Mouse (Mus musculus): Measurements from ENCODE around the gene Atmin.
A peak's percentile ranks its signal among the peaks of the same experiment; 100 is the strongest.

Gene Atmin

DNA sequence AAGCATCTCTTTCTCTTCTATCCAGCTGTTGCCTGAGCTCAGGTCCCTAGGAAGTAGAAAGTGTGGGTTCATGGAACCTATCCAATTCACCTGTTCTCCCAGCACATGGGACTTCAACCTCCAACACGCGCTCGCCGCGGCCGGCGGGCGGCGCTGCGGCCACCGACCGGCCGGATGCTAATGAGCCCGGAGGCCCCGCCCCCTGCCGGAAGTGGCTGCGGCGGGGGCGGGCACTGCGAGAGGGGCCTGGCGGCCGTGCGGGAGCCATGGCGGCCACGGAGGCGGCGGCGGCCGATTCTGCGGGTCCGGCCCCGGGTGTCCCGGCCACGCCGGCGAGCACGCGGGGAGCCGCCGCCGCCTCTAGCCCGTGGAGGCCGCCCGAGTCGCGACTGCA, at the start of gene Atmin:
Atmin (plus strand) TSS at position 233 of the 394 bp plus-strand sequence.
- DNase-seq (ENCODE audit: extremely low read depth, insufficient read length, low spot score) = peak; percentile 87

DNA sequence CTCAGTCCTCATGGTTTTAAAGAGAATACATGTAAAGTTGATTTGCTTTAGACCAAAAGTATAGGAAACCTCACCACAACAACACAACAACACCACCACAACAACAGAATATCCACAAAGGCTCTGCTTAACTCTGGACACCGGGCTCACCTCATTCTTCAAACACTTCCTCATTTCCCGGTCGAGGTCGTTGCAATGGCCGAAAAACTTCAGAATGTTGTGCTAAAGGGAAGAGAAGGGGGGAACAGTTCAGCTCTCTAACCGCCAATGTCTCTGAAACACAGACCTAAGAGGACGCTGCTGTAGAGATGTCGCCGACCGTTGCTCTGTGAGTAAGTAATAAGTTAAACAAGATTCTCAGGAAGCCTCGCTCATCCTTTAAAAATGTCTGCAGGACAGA, 49.3 kb upstream of the Atmin start:
- no peak for DNase-seq (ENCODE audit: extremely low read depth, insufficient read length, low spot score)

DNA sequence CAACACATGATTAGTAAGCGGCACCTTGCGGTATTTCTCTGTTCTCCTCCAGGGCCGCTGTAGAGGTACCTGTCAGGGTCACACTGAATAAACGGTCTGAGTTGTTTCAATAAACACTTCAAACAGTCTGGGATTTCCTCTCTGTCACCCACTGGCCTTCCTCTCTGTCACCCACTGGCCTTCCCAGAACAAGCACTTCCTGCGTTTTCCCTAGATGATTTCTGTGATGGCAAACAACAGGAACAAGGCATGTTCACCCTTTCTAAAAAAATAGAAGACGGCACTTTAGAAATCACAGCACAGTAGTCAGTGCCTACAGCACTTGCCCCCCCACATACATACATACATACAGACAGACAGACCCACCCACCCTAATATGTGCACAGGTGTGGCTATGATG, 47.7 kb upstream of the Atmin start:
- DNase-seq (ENCODE audit: extremely low read depth, insufficient read length, low spot score) = no peak

DNA sequence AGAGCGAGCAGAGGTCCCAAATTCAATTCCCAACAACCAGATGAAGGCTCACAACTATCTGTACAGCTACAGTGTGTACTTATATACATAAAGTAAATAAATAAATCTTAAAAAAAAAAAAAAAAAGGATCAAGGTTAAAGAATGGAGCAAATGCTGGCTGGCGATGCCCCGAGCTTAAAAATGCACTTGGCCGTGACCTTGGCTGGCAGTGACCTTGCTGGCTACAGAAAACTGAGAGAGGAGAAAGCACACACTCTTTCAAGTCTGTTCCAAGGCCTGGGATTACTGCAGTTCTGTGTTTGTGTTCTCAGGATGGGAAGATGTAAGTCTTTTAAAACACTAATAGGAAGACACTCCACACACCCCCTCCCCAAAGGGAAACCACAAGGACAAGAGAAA, 38.5 kb upstream of the Atmin start:
- no peak for DNase-seq (ENCODE audit: extremely low read depth, insufficient read length, low spot score)

DNA sequence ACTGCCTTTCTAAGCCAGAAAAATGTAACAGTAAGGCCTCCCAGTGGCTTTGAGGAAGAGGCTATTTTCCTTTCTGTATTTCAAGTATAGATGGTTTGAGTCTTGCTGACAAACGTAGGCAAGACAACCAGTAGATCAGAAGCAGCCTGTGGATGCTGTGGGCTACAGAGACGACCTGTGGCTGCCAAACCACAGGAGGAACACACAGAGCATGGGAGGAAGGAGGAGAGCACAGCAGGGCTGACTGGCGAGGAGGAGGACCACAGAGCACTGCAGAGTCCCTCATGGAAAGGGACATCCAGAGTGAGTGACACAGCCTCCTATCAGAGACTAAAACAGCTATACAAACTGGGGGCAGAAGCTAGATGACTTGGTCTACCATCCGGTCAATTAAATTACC, 37.9 kb upstream of the Atmin start:
- DNase-seq (ENCODE audit: extremely low read depth, insufficient read length, low spot score) = peak; percentile 57

DNA sequence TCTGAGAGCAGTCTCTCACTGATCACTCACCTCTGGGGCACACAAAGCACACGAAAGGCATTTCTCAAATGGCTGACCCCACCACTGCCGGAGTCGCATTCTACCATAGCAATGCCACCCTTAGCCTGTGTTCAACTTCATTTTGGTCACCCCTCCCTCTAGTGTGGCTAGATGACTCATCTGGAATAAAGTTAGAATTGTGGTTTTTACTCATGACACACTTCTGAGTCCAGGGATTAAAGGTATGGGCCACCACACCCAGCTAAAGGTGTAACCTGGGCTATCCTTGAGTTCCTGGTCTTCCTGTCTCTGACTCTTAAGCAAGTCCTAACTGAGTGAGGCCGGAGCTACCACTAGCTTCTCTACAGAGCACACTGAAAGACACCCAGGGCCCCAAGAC, 37.4 kb upstream of the Atmin start:
- peak; percentile 67 for DNase-seq (ENCODE audit: extremely low read depth, insufficient read length, low spot score)

DNA sequence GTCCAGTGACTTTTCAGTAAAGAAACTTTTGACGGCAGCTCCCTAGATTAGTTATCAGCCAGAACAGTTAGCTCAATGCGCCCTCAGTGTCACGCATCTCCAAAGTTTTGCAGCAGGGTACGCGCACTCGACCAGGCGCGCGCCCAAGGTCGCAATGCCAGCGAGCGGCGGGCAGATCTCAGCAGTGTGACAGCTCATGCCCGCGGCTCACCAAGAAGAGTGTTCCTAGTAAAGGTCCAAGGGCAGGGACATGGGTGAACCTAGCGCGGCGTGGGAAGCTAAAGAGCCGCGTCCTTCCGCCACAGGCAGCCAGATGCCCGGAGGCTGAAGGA, 22.2 kb upstream of the Atmin start:
- DNase-seq (ENCODE audit: extremely low read depth, insufficient read length, low spot score) = no peak

DNA sequence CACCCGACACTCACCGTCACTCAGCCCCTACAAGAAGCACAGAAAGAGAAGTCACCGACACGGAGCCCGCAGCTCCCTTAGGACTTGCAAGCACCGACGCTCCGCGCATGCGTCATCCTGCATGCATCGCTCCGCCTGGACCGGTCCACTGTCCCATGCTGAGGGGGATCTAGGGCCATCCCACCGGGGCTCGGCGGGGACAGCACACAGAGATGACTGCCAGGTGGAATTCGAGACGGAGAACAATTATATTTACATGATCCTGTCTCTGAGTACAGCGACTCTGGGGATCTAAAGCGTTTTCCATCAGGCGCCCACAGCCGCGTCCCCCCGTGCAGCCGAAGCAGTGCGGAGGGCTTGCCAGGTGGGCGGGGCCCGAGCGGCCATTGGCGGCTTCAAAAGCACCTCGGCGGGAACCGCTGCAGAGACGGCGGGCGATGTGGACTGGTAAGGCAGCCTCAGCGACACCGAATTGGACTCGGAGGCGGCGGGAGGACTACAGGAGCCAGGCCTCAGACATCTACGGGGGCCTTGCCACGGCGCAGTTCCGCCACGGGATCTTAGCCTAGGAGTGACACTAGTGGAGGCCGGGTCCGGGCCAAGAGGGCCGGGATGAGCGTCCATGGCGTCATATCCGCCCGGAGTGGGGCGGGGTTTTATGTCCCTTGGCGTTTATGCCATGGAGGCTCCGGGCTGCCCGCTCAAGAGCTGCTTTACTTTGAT, 21.7 kb upstream of the Atmin start, which contains the start of the genes Cmc2 and Cenpn:
Cmc2 (minus strand) TSS at position 119 of the 723 bp plus-strand sequence.
Cenpn (plus strand) TSS at position 394 of the 723 bp plus-strand sequence.
- peak; percentile 96 for DNase-seq (ENCODE audit: extremely low read depth, insufficient read length, low spot score)

DNA sequence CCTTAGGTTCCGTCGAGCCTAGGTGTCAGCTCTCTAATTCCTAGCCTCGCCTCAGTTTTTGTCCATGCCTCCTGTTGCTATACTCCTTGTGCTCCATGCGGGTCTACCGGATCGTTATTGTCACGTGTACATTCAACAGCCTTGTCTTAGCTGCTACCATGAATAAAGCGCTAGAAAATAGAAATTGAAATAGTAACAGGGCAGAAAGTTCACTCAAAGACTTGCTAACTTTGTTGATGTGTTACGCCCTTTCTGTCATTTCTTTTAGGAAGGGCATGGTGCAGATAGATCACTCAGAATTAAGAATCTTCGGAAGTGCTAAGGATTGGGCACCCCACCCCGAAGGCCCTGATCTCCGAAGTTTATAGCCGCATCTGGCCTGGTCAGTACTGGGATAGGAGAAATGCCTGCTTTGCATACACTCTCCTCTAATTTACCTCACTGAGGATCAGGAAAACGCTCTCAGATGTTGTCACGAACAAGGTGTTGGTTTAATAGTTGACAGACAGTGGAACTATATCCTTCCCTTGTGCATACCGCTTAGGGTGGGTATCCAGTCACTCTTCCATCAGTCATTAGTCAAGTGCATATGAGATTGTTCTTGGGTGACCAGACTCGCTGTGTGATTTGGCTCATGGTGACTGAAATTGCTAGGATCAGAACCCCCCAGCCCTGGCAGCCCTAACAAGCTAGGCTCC, 21.0 kb upstream of the Atmin start:
- no peak for DNase-seq (ENCODE audit: extremely low read depth, insufficient read length, low spot score)

DNA sequence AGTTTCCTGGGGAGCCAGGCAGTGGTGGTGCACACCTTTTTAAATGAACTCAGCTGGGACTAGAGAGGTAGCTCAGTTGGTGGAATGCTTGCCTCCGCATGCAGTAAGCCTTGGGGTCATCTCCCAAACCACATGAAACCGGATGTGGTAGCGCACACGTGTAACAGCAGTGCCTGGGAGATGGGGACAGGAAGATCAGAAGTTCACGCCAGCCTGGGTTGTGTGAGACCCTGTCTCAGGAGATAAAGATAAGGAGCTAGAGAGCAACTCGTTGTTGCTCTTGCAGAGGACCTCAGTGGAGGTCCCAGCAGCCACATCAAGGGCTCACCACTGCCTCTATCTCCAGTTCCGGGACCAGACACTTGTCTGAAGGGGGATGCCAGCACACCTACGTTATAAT, 19.7 kb upstream of the Atmin start:
- no peak for DNase-seq (ENCODE audit: extremely low read depth, insufficient read length, low spot score)

DNA sequence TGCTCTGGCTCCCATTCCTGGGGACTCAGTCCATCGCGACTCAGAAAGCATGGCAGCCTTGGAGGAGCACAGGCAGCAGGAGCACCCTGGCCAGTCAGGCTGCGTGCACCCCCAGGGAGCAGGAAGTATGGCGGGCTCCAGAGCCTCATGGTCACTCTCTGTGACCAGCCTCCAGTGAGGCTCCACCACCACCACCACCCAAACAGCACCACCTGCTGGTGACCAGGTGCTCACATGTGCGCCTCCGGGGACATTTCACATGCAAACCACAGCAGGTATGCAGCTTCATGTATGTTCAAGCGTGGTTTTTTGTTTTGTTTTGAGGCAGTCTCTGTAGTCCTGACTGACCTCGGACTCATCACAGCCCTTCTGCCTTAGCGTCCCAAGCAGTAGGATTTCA, 15.3 kb upstream of the Atmin start:
- peak; percentile 38 for DNase-seq (ENCODE audit: extremely low read depth, insufficient read length, low spot score)

DNA sequence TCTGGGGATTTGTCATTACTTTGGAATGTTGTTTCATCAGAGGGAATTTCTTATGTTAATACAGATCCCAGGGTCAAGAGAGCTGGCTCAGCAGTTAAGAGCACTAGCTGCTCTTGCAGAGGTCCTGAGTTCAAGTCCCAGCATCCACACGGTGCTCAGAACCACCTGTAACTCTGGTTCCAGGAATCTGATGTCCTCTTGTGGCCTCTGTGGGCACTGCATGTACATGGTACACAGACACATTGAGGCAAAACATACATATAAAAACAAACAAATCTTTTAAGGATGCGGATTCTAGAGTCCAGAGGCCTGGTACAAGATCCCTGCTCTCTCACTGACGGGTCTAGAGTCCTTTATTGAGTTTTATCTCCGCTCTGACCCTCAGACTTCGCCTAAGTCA, 14.6 kb upstream of the Atmin start:
- peak; percentile 16 for DNase-seq (ENCODE audit: extremely low read depth, insufficient read length, low spot score)

DNA sequence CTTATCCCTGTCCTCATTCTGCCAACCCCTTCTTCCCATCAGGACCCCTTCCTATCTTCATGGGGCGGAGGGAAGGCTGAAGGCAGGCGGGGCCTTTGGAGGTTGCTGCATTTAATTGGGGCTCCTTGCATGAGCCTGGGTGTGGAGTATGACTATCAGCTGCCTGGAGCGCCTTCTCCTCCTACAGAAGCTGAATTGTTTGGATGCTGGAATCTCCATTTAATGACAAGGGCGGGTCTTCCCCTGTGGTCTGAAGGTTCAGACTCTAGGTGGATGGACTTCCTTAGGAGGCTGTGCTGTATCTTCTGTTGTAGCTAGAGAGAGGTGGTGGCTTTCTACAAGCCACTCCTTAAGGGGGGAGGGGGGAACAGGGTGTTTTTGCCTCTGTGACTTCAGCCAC, 8.2 kb upstream of the Atmin start:
- no peak for DNase-seq (ENCODE audit: extremely low read depth, insufficient read length, low spot score)

DNA sequence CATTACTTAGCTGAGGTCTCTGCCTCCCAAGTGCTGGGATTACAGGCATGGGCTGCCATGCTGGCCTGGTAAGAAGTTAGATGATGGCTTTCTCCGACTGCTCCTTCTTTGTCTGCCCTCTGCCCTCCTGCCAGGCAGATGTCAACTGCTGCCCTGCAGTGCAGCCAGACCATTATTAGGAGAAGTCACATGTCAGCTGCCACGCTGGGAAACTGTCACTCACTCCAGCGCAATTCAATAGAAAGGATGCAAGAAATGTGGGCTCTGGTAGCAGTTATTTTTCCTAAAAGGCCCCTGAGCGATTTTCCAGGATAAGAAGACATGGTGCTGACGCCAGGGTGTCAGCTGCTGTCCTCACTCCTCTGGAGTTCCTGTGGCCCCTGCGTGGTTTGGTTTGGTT, 7.7 kb upstream of the Atmin start:
- no peak for DNase-seq (ENCODE audit: extremely low read depth, insufficient read length, low spot score)

DNA sequence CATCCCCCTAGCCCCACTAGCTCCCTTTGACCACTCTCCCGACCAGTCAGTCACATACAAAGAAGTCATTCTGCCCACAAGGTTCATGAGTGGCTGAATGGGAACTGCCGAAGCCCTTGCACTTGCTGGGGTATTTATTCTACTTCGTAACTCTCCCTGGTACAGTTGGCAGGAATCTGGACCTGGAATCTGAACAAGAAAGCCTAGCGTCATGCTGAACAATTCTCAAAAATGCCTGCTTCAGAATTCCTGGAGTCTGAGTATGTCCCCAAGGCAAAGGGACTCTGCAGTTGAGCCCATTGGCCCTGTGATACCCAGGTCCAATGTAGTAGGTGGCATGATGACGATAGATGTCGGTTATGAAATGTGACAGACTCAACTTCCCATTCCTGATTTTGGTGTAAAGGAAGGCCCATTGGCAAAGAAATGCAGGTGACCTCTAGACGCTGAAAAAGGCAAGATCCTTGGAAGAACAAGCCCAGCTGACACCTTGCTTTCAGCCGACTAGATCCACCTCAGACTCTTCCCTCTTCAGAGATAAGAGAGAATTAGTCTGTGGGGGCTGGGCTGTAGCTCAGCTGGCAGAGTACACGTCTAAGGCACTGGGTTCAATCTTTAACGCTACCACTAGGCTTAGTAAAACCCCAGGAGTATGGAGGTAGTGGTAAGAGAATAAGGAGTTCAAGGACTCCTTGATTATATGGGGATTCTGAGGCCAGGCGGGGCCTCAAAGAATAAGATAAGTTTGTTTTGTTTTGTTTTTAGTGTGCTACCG, 722 bp upstream of the Atmin start:
- DNase-seq (ENCODE audit: extremely low read depth, insufficient read length, low spot score) = no peak

DNA sequence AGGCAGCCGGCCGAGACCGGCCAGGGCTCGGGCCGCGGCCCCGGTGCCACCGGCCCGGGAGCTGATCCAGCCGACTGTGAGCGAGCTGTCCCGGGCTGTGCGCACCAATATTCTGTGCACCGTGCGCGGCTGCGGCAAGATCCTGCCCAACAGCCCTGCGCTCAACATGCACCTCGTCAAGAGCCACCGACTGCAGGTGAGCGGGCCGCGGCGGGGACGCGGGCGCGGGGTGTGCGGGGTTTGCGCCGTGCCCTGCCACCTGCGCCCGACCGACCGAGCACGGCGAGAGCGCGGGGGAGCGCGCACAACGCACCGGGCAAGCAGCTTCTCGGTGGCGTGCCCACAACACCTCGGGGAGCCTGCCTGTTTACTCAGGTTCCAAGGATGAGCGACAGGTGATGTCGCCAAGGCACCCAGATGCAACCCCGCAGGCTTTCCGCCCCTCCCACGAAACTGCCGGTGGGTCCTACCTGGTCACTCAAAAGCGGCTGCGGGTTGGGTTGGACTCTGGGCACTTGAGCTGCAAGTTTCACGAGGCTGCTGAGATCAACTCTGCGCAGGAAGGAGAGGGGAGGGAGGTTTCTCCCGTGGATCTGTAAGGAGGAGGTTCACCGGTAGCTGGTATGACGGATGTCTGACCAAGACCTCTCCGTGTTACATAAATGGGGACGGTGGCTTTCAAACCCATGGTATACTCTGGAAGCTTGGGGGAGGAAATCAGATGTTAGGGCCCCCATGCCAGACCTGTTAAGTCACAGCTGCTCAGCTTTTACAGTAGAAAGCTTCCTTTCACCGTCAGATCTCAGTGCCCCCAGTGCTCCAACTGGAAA, 577 bp downstream of the Atmin start:
- DNase-seq (ENCODE audit: extremely low read depth, insufficient read length, low spot score) = peak; percentile 53

DNA sequence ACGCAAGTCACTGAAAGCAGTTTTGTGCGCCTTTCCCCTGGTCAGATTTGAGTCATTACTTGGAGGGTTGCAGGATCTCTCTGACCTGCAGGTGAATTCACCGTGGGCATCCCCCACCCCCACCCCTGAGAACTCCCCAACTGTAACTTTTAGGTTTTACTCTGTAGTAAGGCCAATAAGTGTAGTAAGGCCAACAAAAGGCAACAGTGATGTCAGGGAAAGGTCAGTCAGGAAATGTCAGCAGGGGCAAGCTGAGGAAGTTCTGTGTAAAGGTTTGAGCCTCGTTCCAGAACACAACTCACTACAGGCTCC, 1.1 kb downstream of the Atmin start:
- no peak for DNase-seq (ENCODE audit: extremely low read depth, insufficient read length, low spot score)

DNA sequence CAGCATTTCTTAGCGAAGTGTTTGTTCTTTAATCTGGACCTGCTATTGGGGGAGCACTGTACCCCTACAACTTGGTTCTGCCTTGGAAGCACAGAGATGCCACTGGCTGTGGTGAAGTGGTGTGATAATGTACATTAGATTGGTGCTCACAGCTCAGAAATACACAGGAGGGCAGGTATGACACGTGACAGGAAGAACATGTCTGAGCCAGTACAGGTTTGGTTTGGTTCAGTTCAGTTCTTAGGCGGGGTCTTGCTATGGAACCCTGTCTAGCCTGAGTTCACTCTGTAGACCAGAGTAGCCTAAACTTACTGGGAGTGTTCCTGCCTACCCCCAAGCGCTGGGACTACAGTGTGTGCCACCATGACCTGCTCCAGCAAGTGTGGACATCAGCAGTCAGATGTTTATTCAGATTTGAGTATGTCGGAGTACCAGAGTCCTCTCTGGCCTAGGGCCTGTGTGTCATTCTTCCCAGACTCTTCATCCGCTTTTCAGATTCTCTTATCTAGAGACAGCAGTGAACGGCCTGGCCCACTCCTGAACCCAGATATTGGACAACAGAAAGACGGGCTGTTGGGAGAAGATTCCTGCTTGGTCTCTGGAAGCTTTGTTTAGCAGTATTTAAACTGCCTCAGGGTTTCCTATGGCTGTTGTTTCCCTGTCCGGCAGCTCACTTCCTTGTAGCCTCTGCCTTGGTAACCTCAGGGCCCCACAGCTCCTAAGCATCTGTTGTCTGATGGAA, 2.1 kb downstream of the Atmin start:
- DNase-seq (ENCODE audit: extremely low read depth, insufficient read length, low spot score) = no peak

DNA sequence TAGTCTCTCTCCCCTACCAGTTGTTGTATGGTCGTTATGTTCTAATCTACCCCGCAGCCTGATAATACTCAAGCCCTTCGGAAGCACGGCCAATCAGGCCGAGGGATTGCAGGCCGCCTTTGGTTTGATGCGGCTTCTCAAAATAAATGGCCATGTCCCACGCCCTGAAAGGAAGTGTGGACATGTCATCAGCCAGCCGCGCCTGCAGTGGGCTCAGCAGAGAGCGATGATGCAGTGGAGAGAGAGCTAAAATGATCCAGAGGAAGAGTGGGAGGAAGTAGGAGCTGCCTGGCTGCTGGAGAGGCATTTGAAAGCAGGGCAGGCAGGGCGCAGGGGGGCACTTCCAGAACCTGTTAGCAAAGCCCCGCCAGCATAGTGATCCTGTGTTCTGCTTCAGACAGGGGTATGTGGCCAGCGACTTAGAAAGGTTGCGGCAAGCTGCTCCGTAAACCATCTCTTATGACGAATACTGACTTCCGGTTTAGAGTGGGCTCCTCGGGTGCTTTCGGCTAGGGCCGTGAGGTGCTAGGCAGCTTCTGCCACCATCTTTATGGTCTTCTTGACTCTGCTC, 3.2 kb downstream of the Atmin start:
- no peak for DNase-seq (ENCODE audit: extremely low read depth, insufficient read length, low spot score)

DNA sequence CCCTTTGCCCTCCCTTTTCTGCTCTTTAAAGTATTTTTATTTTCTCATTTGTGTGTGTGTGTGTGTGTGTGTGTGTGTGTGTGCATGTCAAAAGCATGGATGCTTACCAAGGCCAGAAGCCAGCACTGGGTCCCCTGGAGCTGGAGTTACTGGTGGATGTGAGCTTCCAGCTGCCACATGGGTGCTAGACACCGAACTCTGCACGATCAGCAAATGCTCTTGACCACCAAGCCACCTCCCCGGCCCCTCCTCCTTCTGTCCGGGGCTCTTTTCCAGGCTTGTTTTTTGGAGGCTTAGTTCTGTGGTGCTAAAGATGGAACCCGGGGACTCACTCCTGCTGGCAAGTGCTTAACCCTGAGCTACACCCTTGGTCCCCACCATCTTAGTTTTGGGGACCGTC, 3.7 kb downstream of the Atmin start:
- no peak for DNase-seq (ENCODE audit: extremely low read depth, insufficient read length, low spot score)
